Mouse (Mus musculus): ENCODE results near the gene Rgs2.

DNA sequence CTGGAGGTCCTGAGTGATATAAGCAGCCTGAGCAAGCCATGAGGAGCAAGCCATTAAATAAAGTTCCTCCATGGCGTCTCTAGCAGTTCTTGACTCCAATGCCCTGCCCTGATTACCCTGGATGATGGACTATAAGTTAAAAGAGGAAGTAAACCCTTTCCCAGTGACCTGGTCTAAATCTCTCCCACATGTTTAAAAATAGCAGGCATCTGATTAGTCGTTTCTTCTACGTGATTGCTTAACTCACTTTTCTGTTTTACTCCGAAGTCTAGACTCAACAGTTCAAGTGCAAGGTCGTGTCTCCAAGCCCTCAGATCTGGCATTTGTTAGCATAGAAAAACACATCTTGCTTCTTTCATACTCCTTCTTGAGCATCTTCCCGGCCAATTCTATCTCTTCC lies 15.2 kb downstream of the Rgs2 start:
- TF ChIP-seq MAFK (IDR thresholded peaks at IDR 0.05; ENCODE audit: insufficient read depth, low read depth, low read length) (no peak), CHD2 (IDR thresholded peaks at IDR 0.05; ENCODE audit: low read depth, low read length) (no peak), ZC3H11A (IDR thresholded peaks at IDR 0.05; ENCODE audit: borderline replicate concordance, low read depth, low read length) (no peak), ZNF384 (IDR thresholded peaks at IDR 0.05; ENCODE audit: low read depth, low read length) (no peak), HCFC1 (IDR thresholded peaks at IDR 0.05; ENCODE audit: borderline replicate concordance, insufficient read depth, low read length) (no peak)

Measured in ES-E14 (cell line).